Mouse (Mus musculus) olfactory bulb, adult 2 months (tissue): Measurements from ENCODE around the gene Gm29776.

ENCODE experiments used
- CTCF ChIP-seq: fragments of 200-500 bp; IDR thresholded peaks from 2 replicates; pipeline ENCODE4 v1.5.1; 2012; ENCODE audit warnings: low read depth, mild to moderate bottlenecking, low read length, moderate library complexity; ENCODE audit not compliant: insufficient read depth
- POLR2A ChIP-seq: fragments of 200-500 bp; IDR thresholded peaks from 2 replicates; pipeline ENCODE4 v1.6.1; 2012; ENCODE audit warnings: mild to moderate bottlenecking, low read depth, low read length, moderate library complexity; ENCODE audit not compliant: insufficient read depth

GRCm38 (mm10) chr14:54699586-54699985 is 953 bp upstream of the Gm29776 start:
- TF ChIP-seq POLR2A = no peak
- no peak for TF ChIP-seq CTCF
